Mouse (Mus musculus) lung, embryonic 16.5 days (tissue): ENCODE measurements around the gene Zmynd10. TPM values are rescaled to one million over a fixed set of nuclear protein-coding genes. Genes with fewer than 3 reads are reported as not detected.
A peak's percentile ranks its signal among the peaks of the same experiment; 100 is the strongest.

Experiments
- ATAC-seq: fragments of 200-750 bp; cut with Nextera tagmentation; 2 replicates; pipeline ENCODE4 v1.8.0; 2017; ENCODE audit warnings: low read depth, mild to moderate bottlenecking, moderate library complexity
- H3K27ac ChIP-seq: fragments of 300-500 bp; sonication (generic); 2 replicates; pipeline ENCODE4 v1.5.1; 2014; ENCODE audit warnings: mild to moderate bottlenecking, control low read depth, low read length
- H3K27me3 ChIP-seq: fragments of 300-500 bp; sonication (generic); 2 replicates; pipeline ENCODE4 v1.6.1; 2014; ENCODE audit warnings: low read depth, low read length, mixed read lengths; ENCODE audit not compliant: control insufficient read depth, insufficient read depth
- H3K36me3 ChIP-seq: fragments of 300-500 bp; sonication (generic); 2 replicates; pipeline ENCODE4 v1.6.1; 2014; ENCODE audit warnings: low read length; ENCODE audit not compliant: control insufficient read depth, insufficient read depth
- H3K4me1 ChIP-seq: fragments of 300-500 bp; sonication (generic); replicated peaks from 2 replicates; pipeline ENCODE4 v1.6.1; 2014; ENCODE audit warnings: low read length, mixed read lengths; ENCODE audit not compliant: control insufficient read depth, insufficient read depth
- H3K4me2 ChIP-seq: fragments of 300-500 bp; sonication (generic); 2 replicates; pipeline ENCODE4 v1.6.1; 2014; ENCODE audit warnings: low read depth, low read length, control low read depth
- H3K4me3 ChIP-seq: fragments of 300-500 bp; sonication (generic); 2 replicates; pipeline ENCODE4 v1.5.1; 2014; ENCODE audit warnings: mild to moderate bottlenecking, low read length, control low read depth
- H3K9ac ChIP-seq: fragments of 300-500 bp; sonication (generic); 2 replicates; pipeline ENCODE4 v1.6.1; 2014; ENCODE audit warnings: low read length, control low read depth
- H3K9me3 ChIP-seq: fragments of 300-500 bp; sonication (generic); 2 replicates; pipeline ENCODE4 v1.6.1; 2016; ENCODE audit warnings: low read length; ENCODE audit not compliant: control insufficient read depth
- WGBS: fragments of 180-500 bp; shearing (Covaris S2); extraction: QIAGEN DNeasy Blood & Tissue Kit; methylation state at CpG from one replicate; pipeline ENCODE4 v1.1.7; 2014; 5-methylcytosine and 5-hydroxymethylcytosine counted together
- polyA plus RNA-seq: library from polyadenylated mRNA; unstranded; fragments of >200 nt; fragmentation: Nextera tagmentation; extraction: Ambion mirVana; gene quantifications from 2 replicates; pipeline ENCODE4 v1.2.1, GENCODE M21; 2015

Gene Zmynd10
- polyA plus RNA-seq, 1 experiment from 2014 or later: 16.7 TPM

DNA sequence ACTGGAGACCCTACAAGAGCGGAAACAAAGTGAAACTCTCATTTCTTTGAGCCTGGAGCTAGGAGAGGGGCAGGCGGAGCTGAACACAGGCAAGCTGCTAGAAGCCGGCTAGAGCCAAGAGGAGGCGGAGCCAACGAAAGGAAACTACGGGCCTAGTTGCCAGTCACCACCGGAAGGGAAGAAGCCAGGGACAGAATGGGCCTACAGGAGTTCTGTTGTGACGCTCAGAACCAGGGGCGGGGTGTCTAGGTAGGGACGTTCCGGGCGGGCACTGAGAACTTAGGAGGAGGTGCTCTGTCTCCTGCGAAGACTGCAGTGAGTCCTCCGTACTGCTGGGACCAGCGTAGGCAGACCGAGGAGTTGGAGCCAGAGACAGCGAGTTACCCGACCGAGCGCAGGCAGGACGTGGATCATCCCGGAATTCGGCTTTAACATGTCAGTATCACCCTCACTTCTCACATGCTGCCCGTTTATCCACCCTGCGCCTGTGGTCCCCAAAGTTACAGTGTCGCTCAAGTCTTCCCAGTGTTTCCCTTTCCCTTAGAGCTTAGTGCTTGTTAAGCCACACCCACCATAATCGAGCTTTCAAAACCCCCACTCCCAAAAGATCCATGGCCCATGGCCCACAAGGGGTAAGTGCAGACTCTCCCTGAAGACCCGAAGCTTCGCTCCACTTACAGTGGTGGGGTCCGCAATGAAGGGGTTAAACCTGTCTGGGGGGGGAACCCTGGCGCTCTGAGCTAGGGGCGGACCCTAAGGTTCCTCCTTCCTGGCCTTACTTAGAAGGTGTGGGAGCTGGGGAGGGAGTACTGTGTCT is 33.6 kb downstream of the Zmynd10 start, which contains the start of gene Hyal3:
Gene Hyal3 (plus strand): TSS at position 318 of the 817 bp plus-strand sequence.
- Histone ChIP-seq H3K27me3 (no peaks in the 10 kb centered on the region), H3K4me1 (peaks cover 34% of the 10 kb centered on the region), H3K27ac (peak within 1 kb of the TSS; percentile 97), H3K9ac (peak within 1 kb of the TSS; percentile 83), H3K4me3 (peak within 1 kb of the TSS; percentile 72), H3K4me2 (peak within 1 kb of the TSS; percentile 86), H3K36me3 (0 out of 2 replicates have a peak, but pooled peaks cover 4% of the 10 kb centered on the region), H3K9me3 (no peaks in the 10 kb centered on the region)
- WGBS: under 1% methylated on average over 32 of the region's 32 CpGs
- ATAC-seq: peak; percentile 82

DNA sequence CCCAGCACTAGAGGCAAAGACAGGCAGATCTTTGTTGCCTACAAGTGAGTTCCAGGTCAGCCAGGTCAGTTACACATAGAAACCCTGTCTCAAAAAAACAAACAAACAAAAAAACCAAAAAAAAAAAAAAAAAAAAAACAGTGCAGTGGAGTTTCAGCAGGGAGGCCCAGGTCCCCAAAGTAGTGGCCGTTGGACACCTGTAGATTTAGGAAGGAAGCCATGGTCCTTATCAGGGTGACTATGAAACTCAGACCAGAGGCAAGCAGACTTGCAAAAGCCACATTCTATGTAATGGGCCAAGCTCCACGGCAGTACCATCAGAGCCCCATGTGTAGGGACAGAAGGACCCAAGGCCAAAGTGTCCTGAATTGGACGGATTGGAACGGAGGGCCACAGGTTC is 34.5 kb downstream of the Zmynd10 start:
- Histone ChIP-seq H3K9me3 (no peaks in the 10 kb centered on the region), H3K4me2 (peak overlapping the region; percentile 86)

DNA sequence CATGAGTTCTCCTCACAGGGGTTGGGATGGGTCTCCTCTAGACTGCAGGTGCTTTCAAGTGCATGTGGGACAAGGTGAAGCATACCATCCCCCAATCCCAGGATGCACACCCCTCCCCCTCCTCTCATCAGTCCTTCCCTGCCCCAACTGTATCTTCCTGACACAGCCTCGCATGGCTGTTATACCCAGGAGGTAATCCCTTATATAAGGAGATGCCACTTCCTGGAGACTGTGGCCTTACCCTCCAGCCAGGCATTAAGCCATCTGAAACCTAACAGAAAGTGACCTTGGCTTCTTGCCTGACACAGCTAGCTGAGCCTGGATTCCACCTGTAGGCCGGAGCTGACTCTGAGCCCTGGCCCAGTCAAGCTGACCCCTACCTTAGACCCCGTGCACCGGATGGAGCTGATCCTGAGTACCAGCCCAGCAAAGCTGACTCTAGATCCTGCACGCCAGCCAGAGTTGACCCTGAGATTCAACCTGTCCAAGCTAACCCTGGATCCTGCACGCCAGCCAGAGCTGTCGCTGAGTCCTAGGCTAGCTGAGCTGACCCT is 35.5 kb downstream of the Zmynd10 start:
- ATAC-seq: no peak
- H3K4me3 ChIP-seq: no peak overlapping the region
- no peak overlapping the region for H3K4me2 ChIP-seq
- WGBS: 85% methylated on average over 7 of the region's 7 CpGs
- no peak overlapping the region for H3K9ac ChIP-seq
- H3K4me1 ChIP-seq: peaks cover 26% of the 10 kb centered on the region
- no peaks in the 10 kb centered on the region for H3K9me3 ChIP-seq
- no peak overlapping the region for H3K27ac ChIP-seq
- no peaks in the 10 kb centered on the region for H3K27me3 ChIP-seq
- 0 out of 2 replicates have a peak, but pooled peaks cover 4% of the 10 kb centered on the region for H3K36me3 ChIP-seq

More for the DNA sequence above, 34.5 kb downstream of the Zmynd10 start:
- Histone ChIP-seq H3K9ac (peak overlapping the region; percentile 83), H3K27me3 (no peaks in the 10 kb centered on the region), H3K4me1 (peaks cover 28% of the 10 kb centered on the region), H3K4me3 (peak overlapping the region; percentile 72), H3K36me3 (0 out of 2 replicates have a peak, but pooled peaks cover 4% of the 10 kb centered on the region), H3K27ac (peak overlapping the region; percentile 97)
- no peak for ATAC-seq
- 67% methylated on average over 4 of the region's 4 CpGs for WGBS

DNA sequence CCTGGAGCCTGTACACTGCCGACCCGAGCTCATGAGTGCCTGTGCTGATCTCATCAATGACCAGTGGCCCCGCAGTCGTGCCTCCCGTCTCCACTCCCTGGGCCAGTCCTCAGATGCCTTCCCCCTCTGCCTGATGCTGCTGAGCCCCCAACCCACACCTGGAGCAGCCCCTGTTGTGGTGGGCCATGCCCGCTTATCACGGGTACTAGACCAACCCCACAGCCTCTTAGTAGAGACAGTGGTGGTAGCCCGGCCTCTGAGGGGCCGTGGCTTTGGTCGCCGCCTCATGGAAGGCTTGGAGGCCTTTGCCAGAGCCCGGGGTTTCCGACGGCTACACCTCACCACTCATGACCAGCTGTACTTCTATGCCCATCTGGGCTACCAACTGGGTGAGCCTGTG is 36.1 kb downstream of the Zmynd10 start:
- Histone ChIP-seq H3K9me3 (no peaks in the 10 kb centered on the region), H3K4me3 (no peak overlapping the region)

DNA sequence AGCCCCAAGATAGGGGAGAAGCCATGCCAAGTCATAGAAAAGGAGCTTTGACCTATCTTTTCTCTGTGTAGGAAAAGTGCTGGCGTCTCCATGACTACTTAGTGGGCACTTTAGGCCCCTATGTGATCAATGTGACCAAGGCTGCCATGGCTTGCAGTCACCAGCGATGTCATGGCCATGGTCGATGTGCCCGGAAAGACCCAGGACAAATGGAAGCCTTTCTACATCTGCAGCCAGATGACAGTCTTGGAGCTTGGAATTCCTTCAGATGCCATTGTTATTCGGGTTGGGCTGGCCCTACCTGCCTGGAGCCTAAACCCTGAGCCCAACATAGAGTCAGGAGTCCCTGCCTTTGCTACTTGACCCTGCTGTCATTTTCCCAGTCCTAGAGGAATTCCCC is 39.4 kb downstream of the Zmynd10 start:
- peaks cover 24% of the 10 kb centered on the region for H3K4me1 ChIP-seq

More for the DNA sequence above, 36.1 kb downstream of the Zmynd10 start:
- no peak overlapping the region for H3K9ac ChIP-seq
- no peak overlapping the region for H3K4me2 ChIP-seq
- H3K4me1 ChIP-seq: peaks cover 27% of the 10 kb centered on the region
- 93% methylated on average over 14 of the region's 14 CpGs for WGBS
- H3K36me3 ChIP-seq: 0 out of 2 replicates have a peak, but pooled peaks cover 4% of the 10 kb centered on the region
- no peak for ATAC-seq
- no peaks in the 10 kb centered on the region for H3K27me3 ChIP-seq
- H3K27ac ChIP-seq: no peak overlapping the region

DNA sequence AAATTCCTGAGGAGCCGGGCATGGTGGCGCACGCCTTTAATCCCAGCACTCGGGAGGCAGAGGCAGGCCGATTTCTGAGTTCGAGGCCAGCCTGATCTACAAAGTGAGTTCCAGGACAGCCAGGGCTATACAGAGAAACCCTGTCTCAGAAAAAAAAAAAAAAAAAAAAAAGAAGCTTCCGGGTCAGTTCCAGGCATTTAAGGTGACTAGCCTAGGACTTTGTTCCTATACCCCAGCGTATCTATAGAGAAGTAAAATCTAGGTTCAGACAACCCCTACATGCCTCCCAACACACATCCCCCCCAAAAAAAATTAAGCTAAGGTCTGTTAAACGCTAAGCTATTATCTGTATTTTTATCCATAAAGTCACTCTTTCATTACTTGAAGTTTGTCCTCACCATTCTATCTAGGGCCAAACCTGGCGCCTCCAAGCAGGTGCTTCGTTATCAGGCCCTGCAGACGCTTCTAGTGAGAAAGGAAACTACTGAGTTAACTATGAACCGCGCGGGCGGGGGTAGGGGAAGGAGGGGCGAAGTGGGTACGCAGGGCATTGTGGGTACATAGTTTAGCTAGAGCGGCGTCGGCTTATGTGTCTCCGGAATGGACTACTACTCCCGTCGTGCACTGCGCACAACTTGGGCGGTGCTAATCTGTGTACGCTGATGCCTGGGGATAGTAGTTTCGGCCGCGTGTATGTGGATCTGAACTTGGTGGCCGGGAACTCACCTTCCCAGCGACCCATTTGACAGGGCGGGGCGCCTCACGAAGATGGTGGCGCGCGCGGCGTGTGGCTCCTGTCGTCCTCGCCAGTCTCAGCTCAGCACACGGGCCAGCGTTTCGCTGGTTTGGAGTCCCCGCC is 40.1 kb downstream of the Zmynd10 start, which contains the start of gene Ifrd2:
Gene Ifrd2 (plus strand): TSS at position 669 of the 859 bp plus-strand sequence.
- peak within 1 kb of the TSS; percentile 84 for H3K4me2 ChIP-seq
- peak within 1 kb of the TSS; percentile 66 for H3K9ac ChIP-seq
- peak within 1 kb of the TSS; percentile 62 for H3K4me3 ChIP-seq
- WGBS: 9% methylated on average over 45 of the region's 46 CpGs
- H3K27me3 ChIP-seq: no peaks in the 10 kb centered on the region
- H3K27ac ChIP-seq: peak within 1 kb of the TSS; percentile 62; the same call in 1 of the 2 replicates
- H3K4me1 ChIP-seq: peaks cover 18% of the 10 kb centered on the region
- H3K9me3 ChIP-seq: no peaks in the 10 kb centered on the region
- peak; percentile 98 for ATAC-seq
- peaks cover 23% of the 10 kb centered on the region; the same call in 1 of the 2 replicates for H3K36me3 ChIP-seq

More for the DNA sequence above, 39.4 kb downstream of the Zmynd10 start:
- Histone ChIP-seq H3K27ac (no peak overlapping the region), H3K27me3 (no peaks in the 10 kb centered on the region), H3K36me3 (peaks cover 18% of the 10 kb centered on the region; the same call in 1 of the 2 replicates), H3K9ac (no peak overlapping the region), H3K4me2 (no peak overlapping the region), H3K4me3 (no peak overlapping the region), H3K9me3 (no peaks in the 10 kb centered on the region)
- ATAC-seq: no peak
- WGBS: 81% methylated on average over 5 of the region's 5 CpGs

DNA sequence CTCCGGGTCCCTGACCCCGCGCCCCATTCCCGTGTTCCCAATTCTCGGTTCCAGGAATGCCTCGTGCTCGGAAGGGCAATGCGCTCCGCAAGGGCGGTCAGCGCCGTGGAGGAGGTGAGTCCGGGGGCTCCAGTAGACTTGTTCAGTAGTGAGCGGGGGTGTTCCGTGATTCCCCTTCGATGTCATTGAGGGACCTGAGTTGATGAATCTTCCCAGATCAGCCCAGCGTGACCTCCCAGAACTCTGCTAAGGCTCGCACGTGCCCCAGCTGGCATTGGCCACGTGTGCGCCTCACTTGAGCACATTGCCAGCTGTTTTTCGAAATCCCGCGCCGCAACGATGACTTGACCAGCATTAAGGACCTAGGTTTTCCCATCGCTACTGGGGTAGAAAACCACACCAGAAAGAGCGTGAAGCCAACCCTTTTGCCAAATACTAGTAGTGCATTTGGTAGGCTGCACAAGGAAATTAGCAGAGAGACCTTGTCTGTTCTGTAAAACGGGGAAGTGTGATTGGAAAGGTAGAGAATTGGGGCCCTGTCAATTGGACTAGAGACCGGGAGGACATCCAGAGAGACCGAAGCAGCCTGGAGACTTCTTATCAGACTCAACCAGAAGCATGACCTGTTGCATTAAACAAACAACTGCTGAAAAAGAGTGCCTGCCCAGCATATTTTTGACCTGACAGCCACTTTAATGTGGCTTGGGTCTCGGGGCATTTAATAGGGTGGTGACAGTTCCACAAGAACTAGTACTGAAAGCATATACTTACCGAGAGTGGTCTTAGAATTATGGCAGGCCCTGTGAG is 40.9 kb downstream of the Zmynd10 start:
- Histone ChIP-seq H3K4me3 (peak overlapping the region; percentile 62), H3K4me1 (peaks cover 16% of the 10 kb centered on the region), H3K9me3 (no peaks in the 10 kb centered on the region), H3K36me3 (peaks cover 25% of the 10 kb centered on the region; the same call in 1 of the 2 replicates), H3K4me2 (peak overlapping the region; percentile 84), H3K27me3 (no peaks in the 10 kb centered on the region), H3K9ac (peak overlapping the region; percentile 66), H3K27ac (no peak overlapping the region)
- 1% methylated on average over 33 of the region's 33 CpGs for WGBS
- no peak; the same call in 1 of the 2 replicates for ATAC-seq

DNA sequence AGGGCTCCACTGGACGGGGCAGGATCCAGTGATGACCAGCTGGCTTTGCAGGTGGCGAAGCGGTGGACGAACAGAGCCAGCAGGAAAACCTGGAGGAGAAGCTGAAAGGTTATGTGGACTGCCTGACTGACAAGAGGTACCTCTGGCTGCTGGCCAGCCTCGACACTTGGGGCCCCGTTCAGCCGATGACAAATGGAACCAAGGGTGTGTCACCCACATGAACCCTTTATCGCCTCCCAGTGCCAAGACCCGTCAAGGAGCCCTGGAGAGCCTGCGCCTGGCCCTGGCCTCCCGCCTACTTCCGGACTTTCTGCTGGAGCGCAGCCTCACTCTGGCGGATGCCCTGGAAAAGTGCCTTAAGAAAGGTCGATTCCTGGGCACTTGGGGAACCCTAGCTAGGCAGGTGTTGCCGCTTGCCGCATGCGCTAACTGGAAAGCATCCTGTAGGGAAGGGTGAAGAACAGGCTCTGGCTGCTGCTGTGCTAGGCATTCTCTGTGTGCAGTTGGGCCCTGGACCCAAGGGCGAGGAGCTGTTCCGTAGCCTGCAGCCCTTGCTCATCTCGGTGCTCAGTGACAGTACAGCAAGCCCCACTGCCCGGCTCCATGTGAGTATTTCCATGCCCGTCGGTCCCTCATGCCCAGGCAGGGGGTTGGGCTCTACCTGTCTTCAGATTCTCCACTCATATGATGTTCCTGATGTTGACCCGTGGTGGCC is 43.1 kb downstream of the Zmynd10 start:
- no peaks in the 10 kb centered on the region for H3K9me3 ChIP-seq
- H3K27me3 ChIP-seq: no peaks in the 10 kb centered on the region
- peak overlapping the region; percentile 71 for H3K27ac ChIP-seq
- H3K36me3 ChIP-seq: peaks cover 27% of the 10 kb centered on the region
- H3K4me3 ChIP-seq: no peak overlapping the region
- H3K4me1 ChIP-seq: peaks cover 16% of the 10 kb centered on the region
- no peak overlapping the region for H3K9ac ChIP-seq
- 73% methylated on average over 25 of the region's 25 CpGs for WGBS
- no peak overlapping the region for H3K4me2 ChIP-seq
- ATAC-seq: no peak
